Mouse (Mus musculus): Measurements from ENCODE around the gene Gm4881.

Gm4881 gene

GRCm38 (mm10) chr7:24944257-24944950 is at the start of gene Gm4881:
TSS of gene Gm4881 (minus strand) at chr7:24944494.
- DNase-seq (ENCODE audit: low spot score): no peak

- no peak for DNase-seq (ENCODE audit: low spot score)
These were observed 48.8 kb upstream of the Gm4881 start for GRCm38 (mm10) chr7:24993081-24993480.

GRCm38 (mm10) chr7:24990478-24990877 is 46.2 kb upstream of the Gm4881 start:
- no peak for DNase-seq (ENCODE audit: low spot score)

- no peak for DNase-seq (ENCODE audit: low spot score)
These were observed 43.6 kb upstream of the Gm4881 start for GRCm38 (mm10) chr7:24987941-24988340.

GRCm38 (mm10) chr7:24985799-24986198 is 41.5 kb upstream of the Gm4881 start:
- no peak for DNase-seq (ENCODE audit: low spot score)

- no peak for DNase-seq (ENCODE audit: low spot score)
These were observed 40.0 kb upstream of the Gm4881 start for GRCm38 (mm10) chr7:24984307-24984706.

- no peak for DNase-seq (ENCODE audit: low spot score)
These were observed 39.1 kb upstream of the Gm4881 start for GRCm38 (mm10) chr7:24983396-24983795.

- DNase-seq (ENCODE audit: low spot score): no peak
These were observed 36.1 kb upstream of the Gm4881 start for GRCm38 (mm10) chr7:24980439-24980838.

GRCm38 (mm10) chr7:24978781-24979180 is 34.5 kb upstream of the Gm4881 start:
- DNase-seq (ENCODE audit: low spot score): no peak

GRCm38 (mm10) chr7:24974893-24975595 is 30.8 kb upstream of the Gm4881 start:
- DNase-seq (ENCODE audit: low spot score): peak; percentile 36

GRCm38 (mm10) chr7:24973902-24974301 is 29.6 kb upstream of the Gm4881 start:
- no peak for DNase-seq (ENCODE audit: low spot score)

- no peak for DNase-seq (ENCODE audit: low spot score)
These were observed 28.9 kb upstream of the Gm4881 start for GRCm38 (mm10) chr7:24973208-24973607.

- DNase-seq (ENCODE audit: low spot score): peak; percentile 98
These were observed 27.9 kb upstream of the Gm4881 start, which contains the start of gene Rabac1 for GRCm38 (mm10) chr7:24971972-24972893. TSS of gene Rabac1 (minus strand) at chr7:24972754.

GRCm38 (mm10) chr7:24971261-24971971 is 27.1 kb upstream of the Gm4881 start:
- peak; percentile 21 for DNase-seq (ENCODE audit: low spot score)

- DNase-seq (ENCODE audit: low spot score): no peak
These were observed 26.0 kb upstream of the Gm4881 start for GRCm38 (mm10) chr7:24970341-24970740.

- no peak for DNase-seq (ENCODE audit: low spot score)
These were observed 25.5 kb upstream of the Gm4881 start for GRCm38 (mm10) chr7:24969805-24970204.

GRCm38 (mm10) chr7:24968463-24968862 is 24.2 kb upstream of the Gm4881 start:
- DNase-seq (ENCODE audit: low spot score): no peak

- no peak for DNase-seq (ENCODE audit: low spot score)
These were observed 23.7 kb upstream of the Gm4881 start for GRCm38 (mm10) chr7:24967966-24968365.

GRCm38 (mm10) chr7:24964897-24965535 is 20.7 kb upstream of the Gm4881 start:
- DNase-seq (ENCODE audit: low spot score): peak; percentile 83

- DNase-seq (ENCODE audit: low spot score): no peak
These were observed 20.0 kb upstream of the Gm4881 start for GRCm38 (mm10) chr7:24964288-24964687.

GRCm38 (mm10) chr7:24955226-24955625 is 10.9 kb upstream of the Gm4881 start:
- DNase-seq (ENCODE audit: low spot score): no peak

Data from lung, postnatal 25 days (tissue).